ENCODE assay signal across 9 mouse cellular contexts in the genomic region with DNA sequence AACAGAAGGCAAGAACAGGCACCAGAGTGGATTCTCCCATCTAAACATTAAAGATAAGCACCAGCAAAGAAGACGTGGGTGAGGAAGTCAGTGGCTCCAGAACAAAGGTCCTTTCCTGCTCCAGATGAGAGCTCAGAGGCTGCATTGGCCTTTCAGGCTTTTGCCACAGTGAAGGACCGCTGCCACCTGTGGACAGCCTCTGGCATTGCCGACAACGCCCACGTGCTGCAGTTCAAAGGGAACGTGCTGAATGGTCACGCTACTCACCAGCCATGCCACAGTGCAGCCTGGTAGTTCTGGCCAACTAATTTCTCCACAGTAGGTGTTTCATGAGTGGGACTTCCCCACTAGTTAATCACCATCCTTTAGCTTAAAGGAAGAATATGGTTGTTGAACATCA.
DNase-seq lines count a peak whose midpoint lies in the region; ATAC-seq and TF ChIP-seq lines count a peak whose summit lies in the region.
"Had no signal": no experiment of that assay in that cellular context is flagged by ENCODE, and none has a peak within 500 bp of the region (broad histone marks: within the 10 kb centered on the region; RNA-seq: fewer than 3 reads in every experiment).

No protein-coding gene starts in this region.

- H3K9me3 ChIP-seq in neural tube, embryonic 15.5 days (replicated peaks), result no peaks in the 10 kb centered on the region

- peak; percentile 14; the same call in 1 of the 2 replicates for TF ChIP-seq CTCF in bone marrow, adult 2 months (IDR thresholded peaks at IDR 0.05; ENCODE audit: control insufficient read depth, insufficient read depth, low read length)
- peak; percentile 75 for TF ChIP-seq CTCF in liver, adult 2 months (IDR thresholded peaks at IDR 0.05; ENCODE audit: low read depth, low read length)
- peak; percentile 22; the same call in 1 of the 2 replicates for TF ChIP-seq CTCF in small intestine, adult 2 months (IDR thresholded peaks at IDR 0.05; ENCODE audit: extremely low read depth, insufficient read length, insufficient replicate concordance, low read depth, low read length)

- no peaks in the 10 kb centered on the region; the same call in 1 of the 2 replicates for H3K4me1 ChIP-seq in neural tube, embryonic 15.5 days
- H3K4me1 ChIP-seq in bone marrow, adult 2 months (ENCODE audit: control insufficient read depth, insufficient read depth, low read length), result no peaks in the 10 kb centered on the region
- no peaks in the 10 kb centered on the region for H3K4me1 ChIP-seq in liver, adult 2 months (ENCODE audit: control insufficient read depth, insufficient read depth, low read length)
- H3K4me1 ChIP-seq in small intestine, adult 2 months (ENCODE audit: control insufficient read depth, insufficient read depth, insufficient read length, low read length), result no peaks in the 10 kb centered on the region

- no peaks in the 10 kb centered on the region for H3K27me3 ChIP-seq in neural tube, embryonic 15.5 days (replicated peaks)
- H3K27me3 ChIP-seq in liver, adult 2 months (ENCODE audit: control insufficient read depth, insufficient read depth, low read length), result no peaks in the 10 kb centered on the region
- H3K27me3 ChIP-seq in small intestine, adult 2 months (ENCODE audit: control insufficient read depth, insufficient read depth, low read length), result no peaks in the 10 kb centered on the region

- no peak overlapping the region for H3K27ac ChIP-seq in neural tube, embryonic 15.5 days (replicated peaks)
- H3K27ac ChIP-seq in bone marrow, adult 2 months (ENCODE audit: control insufficient read depth, insufficient read depth, low read depth, low read length, poor library complexity), result no peak overlapping the region
- no peak overlapping the region for H3K27ac ChIP-seq in liver, adult 2 months (replicated peaks; ENCODE audit: insufficient read depth, low read depth, low read length)
- no peak overlapping the region for H3K27ac ChIP-seq in small intestine, adult 2 months (ENCODE audit: insufficient read depth, low read depth, low read length)
- H3K27ac ChIP-seq: macrophage had no signal

- peak; percentile 64 for DNase-seq in neural tube, embryonic 10.5 days (ENCODE audit: extremely low spot score, low spot score)
- peak; percentile 54 for DNase-seq in gastrocnemius, postnatal 25 days
- DNase-seq in liver, adult 2 months (ENCODE audit: extremely low read depth, low read depth, low spot score), result peak; percentile 15
- DNase-seq in B cell, adult 2 months, result no peak

- H3K36me3 ChIP-seq in neural tube, embryonic 15.5 days, result no peaks in the 10 kb centered on the region
- no peaks in the 10 kb centered on the region for H3K36me3 ChIP-seq in liver, adult 2 months (ENCODE audit: control insufficient read depth, insufficient read depth, low read length)
- no peaks in the 10 kb centered on the region for H3K36me3 ChIP-seq in small intestine, adult 2 months (ENCODE audit: control insufficient read depth, insufficient read depth, low read length)

- TF ChIP-seq POLR2A in bone marrow, adult 2 months (IDR thresholded peaks at IDR 0.05; ENCODE audit: borderline replicate concordance, control insufficient read depth, low read depth, low read length), result no peak
- TF ChIP-seq POLR2A in liver, adult 2 months (IDR thresholded peaks at IDR 0.05; ENCODE audit: extremely low read depth, insufficient read depth, low read length), result no peak
- TF ChIP-seq POLR2A in small intestine, adult 2 months (IDR thresholded peaks at IDR 0.05; ENCODE audit: low read depth, low read length), result no peak

- no peak overlapping the region for H3K4me3 ChIP-seq in neural tube, embryonic 15.5 days (replicated peaks)
- H3K4me3 ChIP-seq in bone marrow, adult 2 months (replicated peaks; ENCODE audit: control insufficient read depth, low read depth, low read length), result no peak overlapping the region
- H3K4me3 ChIP-seq in liver, adult 2 months (ENCODE audit: insufficient read depth, low read depth, low read length), result no peak overlapping the region
- H3K4me3 ChIP-seq in small intestine, adult 2 months (ENCODE audit: low read depth, low read length), result no peak overlapping the region
- H3K4me3 ChIP-seq: erythroblast, embryonic 14.5 days had no signal

- H3K9ac ChIP-seq in neural tube, embryonic 15.5 days (replicated peaks), result no peak overlapping the region
- no peak overlapping the region for H3K9ac ChIP-seq in liver, adult 2 months (ENCODE audit: low read depth, low read length)

- H3K79me2 ChIP-seq in liver, adult 2 months (ENCODE audit: control insufficient read depth, insufficient read depth, low read length), result no peaks in the 10 kb centered on the region

- ATAC-seq in neural tube, embryonic 15.5 days (ENCODE audit: low FRiP score), result no peak

- 11% methylated on average over 7 of the region's 7 CpGs for WGBS in neural tube, embryonic 15.5 days
- 11% methylated on average over 7 of the region's 7 CpGs for WGBS in bone marrow, adult 2 months
- WGBS in liver, adult 2 months, result 3% methylated on average over 7 of the region's 7 CpGs
- 4% methylated on average over 7 of the region's 7 CpGs for WGBS in small intestine, adult 2 months

- H3K4me2 ChIP-seq in neural tube, embryonic 15.5 days, result no peak overlapping the region

Comparison
In these comparisons a context has a peak if more than half of its experiments do, and no peak if none do; other contexts are left out.
1. DNase-seq: peak in neural tube, embryonic 10.5 days (single experiment), gastrocnemius, postnatal 25 days (single experiment) and liver, adult 2 months (single experiment); none in B cell, adult 2 months (0 of 2).
2. CTCF ChIP-seq: peak in every context shown above with its lines; median percentile 75 in liver, adult 2 months; 22 in small intestine, adult 2 months; 14 in bone marrow, adult 2 months.